Mouse (Mus musculus): ENCODE data around the gene Abracl. TPM values are rescaled to one million over a fixed set of nuclear protein-coding genes. Genes with fewer than 3 reads are reported as not detected.

Gene Abracl
- polyA plus RNA-seq (2014; fragmentation: Nextera tagmentation; extraction: Ambion mirVana): 178 and 189 TPM in 2 replicates

DNA sequence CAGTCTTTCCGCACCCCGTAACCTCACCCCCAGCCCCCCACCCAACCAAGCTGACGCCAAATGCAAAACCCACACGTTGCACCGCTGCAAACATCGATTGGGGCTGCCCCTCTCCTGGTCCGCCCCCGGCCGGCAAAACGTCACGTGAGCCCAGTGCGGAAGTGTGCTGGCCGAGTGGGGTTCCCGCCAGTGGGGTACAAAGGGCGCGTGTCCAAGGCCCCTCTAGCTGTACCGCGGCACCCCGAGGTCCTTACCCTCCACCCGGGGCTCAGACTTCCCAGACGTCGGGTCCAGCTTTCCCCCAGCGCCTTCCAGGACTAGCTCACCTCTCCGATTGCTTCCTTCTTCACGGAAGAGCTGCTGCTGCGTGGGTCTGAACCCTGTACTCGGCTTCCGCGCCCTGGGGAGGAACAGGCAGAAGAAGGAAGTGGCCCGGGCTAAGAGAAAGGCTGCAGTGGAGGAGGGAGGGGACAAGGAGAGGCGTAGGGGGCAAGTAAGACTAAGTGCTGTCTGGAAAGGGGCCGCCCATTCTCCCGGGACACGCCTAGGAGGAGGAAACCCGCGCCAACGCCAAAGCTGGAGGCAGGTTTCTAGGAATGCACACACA is at the start of gene Abracl:
Gene Abracl (minus strand): TSS at position 548 of the 607 bp plus-strand sequence.
- no peaks in the 10 kb centered on the region for H3K4me1 ChIP-seq (ENCODE audit: control insufficient read depth, insufficient read depth, low read length)
- peak within 1 kb of the TSS; percentile 81 for H3K27ac ChIP-seq (ENCODE audit: low read depth, low read length)
- no peaks in the 10 kb centered on the region for H3K27me3 ChIP-seq (ENCODE audit: control insufficient read depth, insufficient read depth, low read length)
- ATAC-seq (ENCODE audit: low FRiP score): peak; percentile 94
- WGBS: under 1% methylated on average over 37 of the region's 37 CpGs
- peak within 1 kb of the TSS; percentile 75 for H3K4me2 ChIP-seq
- H3K36me3 ChIP-seq (ENCODE audit: control insufficient read depth, insufficient read depth, low read length): peaks cover 2% of the 10 kb centered on the region; the same call in 1 of the 2 replicates
- peak within 1 kb of the TSS; percentile 72 for H3K4me3 ChIP-seq (ENCODE audit: low read depth, low read length)
- DNase-seq (ENCODE audit: low spot score, missing footprints): peak; percentile 97
- H3K9me3 ChIP-seq (ENCODE audit: control insufficient read depth, low read length): no peaks in the 10 kb centered on the region
- H3K9ac ChIP-seq (ENCODE audit: low read length): peak within 1 kb of the TSS; percentile 94

DNA sequence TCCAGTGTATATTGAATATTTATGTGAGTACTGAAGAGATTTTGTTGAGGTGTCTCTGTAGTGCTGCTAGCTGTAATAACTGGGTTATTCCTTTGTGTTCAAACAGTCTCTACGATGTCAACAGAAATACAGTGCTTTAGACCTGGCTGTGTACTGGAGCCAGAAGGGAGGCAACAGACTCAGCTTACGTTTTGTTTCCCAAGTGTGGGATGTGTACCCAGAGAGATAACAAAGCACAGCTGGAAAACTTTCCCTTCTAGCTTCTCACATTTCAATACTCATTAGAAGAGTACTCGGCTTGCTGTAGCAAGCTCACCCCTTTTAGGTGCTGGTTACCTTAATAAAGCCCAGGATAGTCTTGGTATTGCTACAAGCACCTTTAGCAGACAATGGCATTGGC is 49.8 kb upstream of the Abracl start:
- DNase-seq (ENCODE audit: low spot score, missing footprints) (no peak), ATAC-seq (ENCODE audit: low FRiP score) (no peak)
- Histone ChIP-seq H3K4me3 (ENCODE audit: low read depth, low read length) (no peak overlapping the region), H3K27ac (ENCODE audit: low read depth, low read length) (no peak overlapping the region), H3K4me2 (no peak overlapping the region), H3K27me3 (ENCODE audit: control insufficient read depth, insufficient read depth, low read length) (no peaks in the 10 kb centered on the region), H3K9me3 (ENCODE audit: control insufficient read depth, low read length) (no peaks in the 10 kb centered on the region), H3K9ac (ENCODE audit: low read length) (no peak overlapping the region), H3K4me1 (ENCODE audit: control insufficient read depth, insufficient read depth, low read length) (peaks cover 2% of the 10 kb centered on the region; the same call in 1 of the 2 replicates), H3K36me3 (ENCODE audit: control insufficient read depth, insufficient read depth, low read length) (no peaks in the 10 kb centered on the region)
- 85% methylated on average over 3 of the region's 3 CpGs for WGBS

GRCm38 (mm10) chr10:18070616-18071015 is 47.5 kb upstream of the Abracl start:
- Histone ChIP-seq H3K27ac (ENCODE audit: low read depth, low read length) (no peak overlapping the region), H3K36me3 (ENCODE audit: control insufficient read depth, insufficient read depth, low read length) (no peaks in the 10 kb centered on the region), H3K9ac (ENCODE audit: low read length) (no peak overlapping the region), H3K27me3 (ENCODE audit: control insufficient read depth, insufficient read depth, low read length) (no peaks in the 10 kb centered on the region), H3K4me2 (no peak overlapping the region), H3K4me3 (ENCODE audit: low read depth, low read length) (no peak overlapping the region), H3K9me3 (ENCODE audit: control insufficient read depth, low read length) (no peaks in the 10 kb centered on the region), H3K4me1 (ENCODE audit: control insufficient read depth, insufficient read depth, low read length) (peaks cover 4% of the 10 kb centered on the region)
- WGBS: 89% methylated on average over 2 of the region's 2 CpGs
- ATAC-seq (ENCODE audit: low FRiP score) (no peak), DNase-seq (ENCODE audit: low spot score, missing footprints) (no peak)

- Histone ChIP-seq H3K36me3 (ENCODE audit: control insufficient read depth, insufficient read depth, low read length) (no peaks in the 10 kb centered on the region), H3K4me3 (ENCODE audit: low read depth, low read length) (no peak overlapping the region), H3K4me1 (ENCODE audit: control insufficient read depth, insufficient read depth, low read length) (peaks cover 4% of the 10 kb centered on the region), H3K9ac (ENCODE audit: low read length) (no peak overlapping the region), H3K27me3 (ENCODE audit: control insufficient read depth, insufficient read depth, low read length) (no peaks in the 10 kb centered on the region), H3K9me3 (ENCODE audit: control insufficient read depth, low read length) (no peaks in the 10 kb centered on the region), H3K27ac (ENCODE audit: low read depth, low read length) (no peak overlapping the region), H3K4me2 (no peak overlapping the region)
- 90% methylated on average over 3 of the region's 3 CpGs for WGBS
- no peak for ATAC-seq (ENCODE audit: low FRiP score)
- no peak for DNase-seq (ENCODE audit: low spot score, missing footprints)
Observed at GRCm38 (mm10) chr10:18070144-18070543, 47.1 kb upstream of the Abracl start.

- H3K4me3 ChIP-seq (ENCODE audit: low read depth, low read length): no peak overlapping the region
- WGBS: 83% methylated on average over 2 of the region's 2 CpGs
- no peak overlapping the region for H3K9ac ChIP-seq (ENCODE audit: low read length)
- H3K9me3 ChIP-seq (ENCODE audit: control insufficient read depth, low read length): no peaks in the 10 kb centered on the region
- H3K4me1 ChIP-seq (ENCODE audit: control insufficient read depth, insufficient read depth, low read length): peaks cover 4% of the 10 kb centered on the region
- DNase-seq (ENCODE audit: low spot score, missing footprints) (no peak), ATAC-seq (ENCODE audit: low FRiP score) (no peak)
- no peaks in the 10 kb centered on the region for H3K27me3 ChIP-seq (ENCODE audit: control insufficient read depth, insufficient read depth, low read length)
- H3K36me3 ChIP-seq (ENCODE audit: control insufficient read depth, insufficient read depth, low read length): no peaks in the 10 kb centered on the region
- H3K27ac ChIP-seq (ENCODE audit: low read depth, low read length): no peak overlapping the region
- no peak overlapping the region for H3K4me2 ChIP-seq
Observed at GRCm38 (mm10) chr10:18069576-18069975, 46.5 kb upstream of the Abracl start.

DNA sequence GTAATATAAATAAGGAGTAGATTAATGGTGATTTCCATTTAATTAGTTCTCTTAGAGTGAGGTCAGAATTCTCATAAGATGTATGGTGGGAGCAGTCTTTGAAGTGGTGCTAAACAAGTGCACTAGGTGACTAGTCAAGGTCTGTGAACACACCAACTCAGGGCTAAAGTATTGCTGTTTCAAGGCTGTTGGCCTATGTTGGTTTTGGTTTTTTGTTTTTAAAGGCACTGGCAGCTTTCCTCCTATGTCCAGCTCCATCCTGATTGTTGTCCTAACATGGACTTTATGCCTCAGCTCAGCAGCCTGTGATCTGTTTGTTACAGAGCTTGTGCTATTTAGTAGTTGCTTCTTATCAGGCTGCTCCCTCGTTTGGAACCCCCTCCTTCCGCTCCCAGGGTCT is 45.8 kb upstream of the Abracl start:
- no peak for ATAC-seq (ENCODE audit: low FRiP score)
- Histone ChIP-seq H3K27ac (ENCODE audit: low read depth, low read length) (no peak overlapping the region), H3K27me3 (ENCODE audit: control insufficient read depth, insufficient read depth, low read length) (no peaks in the 10 kb centered on the region), H3K4me3 (ENCODE audit: low read depth, low read length) (no peak overlapping the region), H3K4me1 (ENCODE audit: control insufficient read depth, insufficient read depth, low read length) (peaks cover 4% of the 10 kb centered on the region), H3K4me2 (no peak overlapping the region), H3K9me3 (ENCODE audit: control insufficient read depth, low read length) (no peaks in the 10 kb centered on the region), H3K36me3 (ENCODE audit: control insufficient read depth, insufficient read depth, low read length) (no peaks in the 10 kb centered on the region), H3K9ac (ENCODE audit: low read length) (no peak overlapping the region)
- WGBS: 85% methylated on average over 2 of the region's 2 CpGs
- no peak for DNase-seq (ENCODE audit: low spot score, missing footprints)

GRCm38 (mm10) chr10:18067761-18068446 is 44.8 kb upstream of the Abracl start:
- no peak for DNase-seq (ENCODE audit: low spot score, missing footprints)
- Histone ChIP-seq H3K4me2 (no peak overlapping the region), H3K27me3 (ENCODE audit: control insufficient read depth, insufficient read depth, low read length) (no peaks in the 10 kb centered on the region), H3K4me3 (ENCODE audit: low read depth, low read length) (no peak overlapping the region), H3K4me1 (ENCODE audit: control insufficient read depth, insufficient read depth, low read length) (peaks cover 4% of the 10 kb centered on the region), H3K9me3 (ENCODE audit: control insufficient read depth, low read length) (no peaks in the 10 kb centered on the region), H3K27ac (ENCODE audit: low read depth, low read length) (no peak overlapping the region), H3K36me3 (ENCODE audit: control insufficient read depth, insufficient read depth, low read length) (no peaks in the 10 kb centered on the region), H3K9ac (ENCODE audit: low read length) (no peak overlapping the region)
- WGBS: 78% methylated on average over 10 of the region's 10 CpGs
- peak; percentile 60; the same call in 1 of the 2 replicates for ATAC-seq (ENCODE audit: low FRiP score)

- no peak overlapping the region for H3K27ac ChIP-seq (ENCODE audit: low read depth, low read length)
- DNase-seq (ENCODE audit: low spot score, missing footprints) (no peak), ATAC-seq (ENCODE audit: low FRiP score) (peak; percentile 70)
- H3K36me3 ChIP-seq (ENCODE audit: control insufficient read depth, insufficient read depth, low read length): no peaks in the 10 kb centered on the region
- no peaks in the 10 kb centered on the region for H3K27me3 ChIP-seq (ENCODE audit: control insufficient read depth, insufficient read depth, low read length)
- H3K4me1 ChIP-seq (ENCODE audit: control insufficient read depth, insufficient read depth, low read length): peaks cover 4% of the 10 kb centered on the region
- H3K9ac ChIP-seq (ENCODE audit: low read length): no peak overlapping the region
- 64% methylated on average over 10 of the region's 10 CpGs for WGBS
- H3K9me3 ChIP-seq (ENCODE audit: control insufficient read depth, low read length): no peaks in the 10 kb centered on the region
- H3K4me2 ChIP-seq: no peak overlapping the region
- H3K4me3 ChIP-seq (ENCODE audit: low read depth, low read length): no peak overlapping the region
Observed at GRCm38 (mm10) chr10:18066031-18066439, 42.9 kb upstream of the Abracl start.

DNA sequence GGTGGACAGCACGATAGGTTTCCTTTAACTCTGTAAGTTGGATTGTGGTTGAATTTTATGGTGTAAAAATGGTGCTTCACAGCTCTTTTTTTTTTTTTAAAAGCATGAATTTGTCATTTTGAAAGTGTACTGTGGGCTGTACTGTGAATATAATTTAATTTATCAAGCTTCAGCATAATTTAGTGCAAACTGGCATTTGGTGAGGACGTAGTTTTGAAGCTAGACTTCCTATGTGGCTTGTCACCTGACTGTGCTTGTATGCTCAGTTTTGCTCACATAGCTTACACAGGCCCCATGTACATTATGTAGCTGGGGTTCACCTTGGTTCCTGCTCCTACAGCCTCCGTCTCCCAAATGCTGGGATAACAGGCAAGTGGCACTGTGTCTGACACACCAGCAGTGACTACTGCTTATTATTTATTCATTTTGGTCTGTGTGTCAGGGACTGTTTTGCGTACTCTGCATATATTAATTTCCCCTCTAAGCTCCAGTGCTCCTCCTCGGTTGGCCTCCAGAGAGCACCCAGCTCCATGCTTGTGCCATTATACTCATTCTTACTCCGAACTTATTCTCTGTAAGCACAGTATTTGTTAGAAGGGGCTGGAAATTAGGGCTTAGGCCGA is 41.6 kb upstream of the Abracl start:
- Histone ChIP-seq H3K36me3 (ENCODE audit: control insufficient read depth, insufficient read depth, low read length) (no peaks in the 10 kb centered on the region), H3K4me3 (ENCODE audit: low read depth, low read length) (no peak overlapping the region), H3K27ac (ENCODE audit: low read depth, low read length) (no peak overlapping the region), H3K27me3 (ENCODE audit: control insufficient read depth, insufficient read depth, low read length) (no peaks in the 10 kb centered on the region), H3K4me2 (no peak overlapping the region), H3K9me3 (ENCODE audit: control insufficient read depth, low read length) (no peaks in the 10 kb centered on the region), H3K4me1 (ENCODE audit: control insufficient read depth, insufficient read depth, low read length) (peaks cover 4% of the 10 kb centered on the region), H3K9ac (ENCODE audit: low read length) (no peak overlapping the region)
- DNase-seq (ENCODE audit: low spot score, missing footprints): no peak
- no peak for ATAC-seq (ENCODE audit: low FRiP score)
- 88% methylated on average over 7 of the region's 7 CpGs for WGBS

Measured in midbrain, embryonic 11.5 days (tissue).